Mouse (Mus musculus) heart, postnatal 14 days (tissue): ENCODE results near the gene Lgr6. TPM values are rescaled to one million over a fixed set of nuclear protein-coding genes. Genes with fewer than 3 reads are reported as not detected.
A peak's percentile ranks its signal among the peaks of the same experiment; 100 is the strongest.

ENCODE experiments used
- DNase-seq, 2 experiments: peaks; one replicate each; pipeline ENCODE4 v3.0.0; 2021 to 2022
- intact Hi-C: fragments of 180-260 bp; cut with DNase I; formaldehyde crosslinking; loops from one replicate; pipeline ENCODE4 v1.15.1; 2025
- long read RNA-seq, 2 experiments: library from polyadenylated mRNA; stranded (forward); transcript quantifications; one replicate each; pipeline ENCODE4 v2.0.0; 2021
- total RNA-seq, 2 experiments: library from RNA; stranded (reverse); gene quantifications; 2 replicates each; pipeline ENCODE4 v1.2.3; 2021

Gene Lgr6
- total RNA-seq, result 10 to 100 TPM; 14.5 to 15.5 TPM
- long read RNA-seq, experiment 1, full-length matches to known transcripts, result 4 of 22 reads
- long read RNA-seq, experiment 1, partial matches to known transcripts, result 1 of 22 reads
- long read RNA-seq, experiment 1, other reads (novel, unspliced or antisense), result 17 of 22 reads
- long read RNA-seq, experiment 2, full-length matches to known transcripts, result 8 of 43 reads
- long read RNA-seq, experiment 2, partial matches to known transcripts, result 6 of 43 reads
- long read RNA-seq, experiment 2, other reads (novel, unspliced or antisense), result 29 of 43 reads

DNA sequence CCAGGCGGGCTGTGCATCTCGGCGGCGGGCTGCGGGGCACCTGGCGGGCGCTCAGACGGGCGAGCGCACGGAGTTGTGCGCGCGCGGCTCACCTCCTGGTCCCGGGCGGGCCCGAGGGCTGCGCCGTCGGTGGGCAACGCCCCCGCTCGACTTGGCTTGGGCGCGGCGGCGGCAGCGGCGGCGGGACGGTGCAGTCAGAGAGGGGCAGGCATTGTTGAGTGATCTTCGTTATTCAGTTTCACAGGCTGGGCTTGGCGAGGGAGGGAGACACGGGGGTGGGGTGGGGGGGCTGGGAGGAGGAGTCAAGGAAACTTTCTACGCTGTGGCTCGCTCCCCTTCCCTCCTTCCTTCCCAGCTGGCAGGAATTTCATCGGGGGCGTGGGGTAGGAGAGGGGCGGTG, at the start of gene Lgr6:
Lgr6 (minus strand) TSS at position 153 of the 400 bp plus-strand sequence.
- intact Hi-C loops, result loop anchor here (5.0 kb wide), 1 partner anchor 73 kb away; no protein-coding TSS in a partner anchor
- DNase-seq, result peak; percentile 43 to 53

DNA sequence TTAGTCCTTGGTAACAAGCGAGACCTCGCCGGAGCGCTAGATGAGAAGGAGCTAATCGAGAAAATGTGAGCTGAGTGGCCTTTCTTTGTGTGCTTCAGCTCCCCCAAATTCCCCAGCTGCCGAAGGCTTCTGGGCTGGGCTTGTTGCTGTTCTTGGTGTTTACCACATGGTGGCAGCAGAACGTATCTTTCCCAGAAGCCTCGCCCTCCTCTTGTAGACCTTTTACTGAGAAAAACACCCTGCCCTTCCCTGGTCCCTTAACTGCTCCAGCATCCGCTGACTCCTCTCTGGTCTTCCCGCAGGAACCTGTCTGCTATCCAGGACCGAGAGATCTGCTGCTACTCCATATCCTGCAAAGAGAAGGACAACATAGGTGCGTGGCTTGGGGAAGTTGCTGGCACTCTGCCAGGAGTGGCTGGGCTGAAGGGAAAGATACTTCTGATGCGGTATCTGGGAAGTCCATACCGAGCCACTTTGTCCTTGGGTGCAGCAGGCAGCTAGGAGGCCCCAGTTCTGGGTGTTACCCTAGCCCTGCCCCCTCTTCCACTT, 49.4 kb upstream of the Lgr6 start:
- intact Hi-C loops, result no loop called here

DNA sequence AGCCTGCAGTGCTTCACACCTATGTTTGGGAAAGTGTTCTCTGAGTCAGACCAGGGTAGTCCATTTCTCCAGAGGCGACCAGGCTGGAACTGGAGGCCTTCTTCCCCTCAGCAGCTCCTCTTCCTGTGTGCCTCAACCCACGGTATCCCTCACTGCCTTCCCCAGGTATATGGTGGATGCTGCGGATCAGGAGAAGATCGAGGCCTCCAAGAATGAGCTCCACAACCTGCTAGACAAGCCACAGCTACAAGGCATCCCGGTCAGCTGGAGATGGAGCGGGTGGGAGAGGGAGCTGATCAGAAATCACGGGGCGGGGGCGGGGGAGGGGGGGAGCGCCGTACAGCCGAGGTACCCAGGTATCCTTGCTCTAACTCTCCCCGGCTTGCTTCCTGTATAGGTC, 48.9 kb upstream of the Lgr6 start:
- DNase-seq, result no peak
- intact Hi-C loops, result no loop called here

More for the DNA sequence above, 49.4 kb upstream of the Lgr6 start:
- peak; percentile 68 to 79 for DNase-seq

DNA sequence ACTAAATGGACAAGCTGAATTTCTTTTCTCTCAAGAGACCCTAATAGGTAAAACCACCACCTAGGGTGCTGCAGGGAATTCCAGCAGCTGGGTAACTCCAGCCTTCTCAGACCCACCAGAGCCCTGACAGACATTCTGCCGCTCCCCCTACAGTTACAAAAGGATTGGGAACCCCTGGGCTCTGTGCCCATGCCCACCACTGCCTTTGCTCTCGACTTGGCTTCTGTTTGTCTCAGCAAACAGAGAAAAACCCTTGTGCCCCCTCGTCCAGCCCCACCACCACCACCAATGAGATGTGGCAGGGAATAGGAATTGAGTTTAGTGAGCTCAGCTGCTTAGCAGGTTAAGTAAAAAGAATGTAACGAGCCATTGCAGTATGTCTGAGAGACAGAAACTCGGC, 43.9 kb upstream of the Lgr6 start:
- no peak for DNase-seq
- intact Hi-C loops, result no loop called here

DNA sequence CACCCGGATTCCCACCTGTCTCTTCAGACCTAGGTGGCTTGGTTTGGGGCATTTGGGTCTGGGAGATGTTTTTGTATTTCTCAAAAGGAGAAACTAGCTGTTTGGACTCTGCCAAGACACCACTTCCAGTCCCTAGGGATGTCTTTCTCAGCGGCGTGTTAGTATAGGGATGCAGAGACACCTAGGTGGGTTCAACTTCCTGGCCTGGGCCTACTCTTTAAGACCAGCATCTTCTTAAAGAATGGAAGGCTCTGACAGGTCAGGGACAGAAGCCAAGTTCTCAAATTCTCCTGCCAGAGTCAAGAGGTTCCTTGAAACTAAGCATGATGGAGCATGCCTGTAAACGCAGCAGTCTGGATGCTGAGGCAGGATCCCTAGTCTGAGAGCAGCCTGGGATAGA, 43.4 kb upstream of the Lgr6 start:
- intact Hi-C loops, result no loop called here
- DNase-seq, result no peak

DNA sequence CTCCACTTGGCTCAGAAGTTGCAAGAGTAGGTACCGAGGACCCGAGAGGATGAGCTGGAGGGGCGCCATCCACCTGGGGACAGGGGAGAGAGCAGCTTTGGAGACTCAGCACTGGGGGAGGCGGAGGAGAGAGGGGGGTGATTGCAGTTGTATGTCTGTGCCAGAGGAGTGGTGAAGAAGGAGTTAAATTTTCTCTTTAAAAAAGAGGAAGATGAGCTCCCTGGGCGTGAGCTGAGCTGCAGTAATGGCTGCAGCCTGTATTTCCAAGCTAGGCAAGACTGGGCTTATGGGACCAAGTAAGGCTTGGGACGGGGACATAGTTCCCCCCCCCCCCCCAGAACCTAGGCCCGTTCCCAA, 42.6 kb upstream of the Lgr6 start:
- intact Hi-C loops, result no loop called here
- no peak for DNase-seq

DNA sequence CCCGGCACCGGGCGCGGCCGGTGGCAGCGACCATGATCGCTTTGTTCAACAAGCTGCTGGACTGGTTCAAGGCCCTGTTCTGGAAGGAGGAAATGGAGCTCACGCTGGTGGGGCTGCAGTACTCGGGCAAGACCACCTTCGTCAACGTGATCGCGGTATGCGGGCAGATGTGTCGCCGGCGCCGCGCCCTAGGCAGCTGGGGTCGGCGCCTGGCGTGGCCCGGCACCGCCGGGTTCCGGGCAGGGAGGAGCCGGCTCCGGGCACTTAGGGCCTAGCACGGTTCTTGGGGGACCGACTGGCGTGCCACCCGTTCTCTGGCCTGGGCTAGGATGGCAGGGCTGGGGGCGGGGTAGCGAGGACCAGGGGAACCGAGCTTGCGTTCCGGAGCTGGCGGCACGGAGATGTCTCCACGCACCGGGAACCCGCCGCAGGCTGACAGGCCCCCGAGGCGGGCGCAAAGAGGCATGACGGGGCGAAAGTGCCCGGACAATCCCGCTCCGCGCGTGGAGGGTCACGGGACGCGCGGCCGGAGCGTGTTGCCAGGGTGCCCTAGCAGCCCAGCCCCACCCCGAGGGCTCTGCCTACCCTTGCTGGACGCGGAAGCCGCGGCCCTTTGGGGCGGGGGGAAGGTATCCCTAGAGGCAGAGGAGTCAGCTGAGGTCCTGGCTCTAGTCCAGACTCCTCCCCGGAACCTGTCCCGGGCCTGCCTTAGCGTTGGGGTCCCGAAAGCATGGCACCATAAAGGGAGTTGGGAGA, 42.0 kb upstream of the Lgr6 start:
- DNase-seq, result peak; percentile 85 to 88
- intact Hi-C loops, result no loop called here

DNA sequence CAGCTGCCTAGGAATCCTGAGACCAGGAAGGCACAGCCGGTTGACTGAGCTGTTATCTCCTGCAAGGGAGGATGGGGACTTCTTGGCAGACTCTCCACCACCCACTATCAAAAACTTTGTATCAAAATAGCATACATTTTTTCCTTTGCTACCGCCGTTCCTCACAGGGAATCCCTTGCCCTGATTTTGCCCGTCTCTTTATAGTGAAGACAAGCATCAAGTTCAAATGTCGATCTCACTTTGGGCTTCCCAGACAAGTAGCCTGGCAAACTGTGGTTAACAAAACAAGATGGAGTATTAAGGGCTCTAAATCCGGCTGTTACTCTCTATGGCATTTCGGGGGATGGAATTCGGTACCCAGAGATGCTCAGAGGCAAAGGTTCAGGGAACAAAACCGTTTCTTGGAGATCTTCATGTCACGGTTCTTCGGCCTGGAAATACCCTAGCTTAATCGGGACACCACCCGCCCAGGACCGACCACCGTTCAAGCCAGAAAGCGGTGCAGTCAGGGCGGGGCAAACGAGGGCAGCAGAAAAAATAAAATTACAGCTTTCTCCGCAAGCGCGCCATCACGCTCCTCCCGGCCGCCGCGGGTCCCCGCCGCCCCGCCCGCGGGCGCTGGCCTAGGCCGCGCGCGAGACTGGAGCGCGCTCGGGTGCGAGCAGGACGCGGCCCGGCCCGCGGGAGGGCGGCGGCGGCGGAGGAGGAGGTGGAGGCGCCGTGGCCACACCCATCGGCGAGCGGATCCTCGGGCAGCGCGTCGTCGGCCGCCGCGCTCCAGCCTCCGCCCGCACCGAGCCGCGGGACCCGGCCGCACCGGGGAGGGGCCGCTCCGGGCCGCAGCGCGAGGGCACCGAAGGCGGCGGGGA, 41.2 kb upstream of the Lgr6 start, which contains the start of gene Arl8a:
Arl8a (plus strand) TSS at position 748 of the 869 bp plus-strand sequence.
- intact Hi-C loops, result no loop called here
- DNase-seq, result peak; percentile 88 to 94

DNA sequence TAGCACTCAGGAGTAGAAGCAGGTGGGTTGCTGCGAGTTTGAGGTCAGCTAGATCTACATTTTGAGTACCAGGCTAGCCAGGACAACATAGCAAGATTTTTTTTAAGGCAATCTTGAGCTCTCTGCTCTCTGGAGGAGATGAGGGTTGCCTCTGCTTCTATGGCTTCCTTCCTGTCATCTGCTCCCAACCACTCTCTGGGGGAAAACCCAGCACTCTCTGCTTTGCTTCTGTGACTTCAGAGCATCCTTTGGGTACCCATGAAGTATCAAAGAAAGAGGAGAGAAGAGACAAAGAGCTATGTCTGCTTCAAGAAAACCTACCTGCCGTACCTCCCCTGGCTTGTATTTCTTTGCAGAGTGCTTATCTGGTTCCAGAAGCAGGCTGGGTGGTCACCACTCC, 38.9 kb upstream of the Lgr6 start:
- DNase-seq, result no peak
- intact Hi-C loops, result no loop called here

DNA sequence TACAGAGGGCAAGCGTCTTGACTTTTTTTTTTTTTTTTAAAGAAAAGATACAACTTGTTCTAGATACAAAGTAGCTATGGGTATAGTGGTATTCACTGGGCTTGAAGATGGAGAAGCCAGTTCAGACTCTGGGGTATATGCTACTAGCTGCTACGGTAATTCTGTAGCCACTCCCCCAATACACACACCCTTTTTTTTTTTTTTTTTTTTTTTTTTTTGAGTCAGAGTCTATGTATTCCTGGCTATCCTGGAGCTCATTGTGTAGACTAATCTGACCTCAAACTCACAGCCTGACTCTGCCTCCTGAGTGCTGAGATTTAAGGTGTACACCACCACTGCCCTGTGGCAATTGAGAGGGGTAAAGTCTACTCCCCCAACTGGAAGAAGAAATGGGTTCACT, 37.4 kb upstream of the Lgr6 start:
- intact Hi-C loops, result no loop called here
- DNase-seq, result no peak

DNA sequence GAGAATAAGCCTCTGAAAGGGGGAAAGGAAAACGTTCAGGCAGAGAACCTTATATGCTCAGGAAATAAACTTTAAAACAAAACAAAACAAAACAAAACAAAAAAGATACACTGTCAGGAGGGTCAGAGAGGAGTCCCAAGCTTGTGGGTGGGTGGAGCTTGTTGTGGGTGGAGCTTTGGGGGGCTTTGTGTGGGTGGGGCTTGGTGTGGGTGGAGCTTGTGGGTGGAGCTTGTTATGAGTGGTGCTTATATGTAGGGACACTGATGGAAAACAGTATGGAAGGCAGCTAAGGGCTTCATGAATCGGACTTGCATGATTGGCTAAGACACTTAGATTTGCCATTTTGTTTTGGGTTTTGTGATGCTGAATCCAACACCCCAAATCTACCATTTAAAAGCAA, 34.8 kb upstream of the Lgr6 start:
- intact Hi-C loops, result no loop called here
- no peak for DNase-seq

DNA sequence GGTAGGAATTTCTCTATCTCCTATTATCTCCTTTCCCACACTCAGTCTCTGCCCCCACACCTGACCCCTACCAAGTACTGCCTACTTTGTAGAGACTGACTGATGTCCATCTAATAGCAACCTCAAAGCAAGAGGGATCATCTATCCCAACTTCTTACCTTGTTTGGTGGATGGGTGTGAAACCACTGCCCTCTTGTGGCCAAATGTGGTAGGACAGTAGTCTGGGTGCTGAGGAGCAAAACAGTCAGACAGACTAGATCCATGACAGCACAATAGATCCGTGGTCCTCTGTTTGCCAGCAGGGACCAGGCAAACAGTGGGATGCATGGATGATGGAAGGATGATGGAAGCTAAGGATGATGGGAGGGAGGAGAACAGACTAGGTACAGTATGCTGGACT, 31.4 kb upstream of the Lgr6 start:
- intact Hi-C loops, result no loop called here
- DNase-seq, result peak; percentile 66 to 76

DNA sequence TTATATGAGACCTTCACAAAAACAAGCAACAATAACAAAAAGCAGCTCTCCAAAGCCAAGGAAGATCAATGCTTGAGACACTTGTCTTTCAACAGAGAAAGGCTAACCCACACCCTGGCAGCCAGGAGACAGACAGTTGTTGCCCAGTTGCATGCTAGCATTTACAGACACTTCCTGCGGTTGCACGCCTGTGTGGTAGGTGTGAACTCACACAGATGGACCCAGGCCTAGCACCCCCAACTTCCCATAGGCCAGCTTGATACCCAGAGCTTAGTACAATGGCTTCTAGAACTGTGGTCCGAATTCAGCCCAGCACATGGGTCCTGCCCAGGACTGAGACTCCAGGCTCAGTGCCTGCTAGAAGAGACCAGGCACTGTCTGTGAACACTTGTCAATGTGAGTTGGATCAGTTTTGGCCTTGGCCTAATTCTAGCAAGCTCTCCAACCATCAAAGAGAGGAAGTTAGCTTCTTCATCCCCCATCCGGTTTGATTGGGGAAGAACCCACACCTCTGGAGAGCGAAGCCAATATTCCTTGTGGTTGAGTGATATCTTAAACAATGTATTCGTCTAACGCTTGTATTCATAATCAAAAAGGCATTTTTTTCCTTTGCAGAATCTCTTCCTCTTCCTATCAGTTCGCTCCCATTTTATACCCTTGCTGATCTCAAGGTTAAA, 30.2 kb upstream of the Lgr6 start:
- intact Hi-C loops, result no loop called here
- no peak for DNase-seq

DNA sequence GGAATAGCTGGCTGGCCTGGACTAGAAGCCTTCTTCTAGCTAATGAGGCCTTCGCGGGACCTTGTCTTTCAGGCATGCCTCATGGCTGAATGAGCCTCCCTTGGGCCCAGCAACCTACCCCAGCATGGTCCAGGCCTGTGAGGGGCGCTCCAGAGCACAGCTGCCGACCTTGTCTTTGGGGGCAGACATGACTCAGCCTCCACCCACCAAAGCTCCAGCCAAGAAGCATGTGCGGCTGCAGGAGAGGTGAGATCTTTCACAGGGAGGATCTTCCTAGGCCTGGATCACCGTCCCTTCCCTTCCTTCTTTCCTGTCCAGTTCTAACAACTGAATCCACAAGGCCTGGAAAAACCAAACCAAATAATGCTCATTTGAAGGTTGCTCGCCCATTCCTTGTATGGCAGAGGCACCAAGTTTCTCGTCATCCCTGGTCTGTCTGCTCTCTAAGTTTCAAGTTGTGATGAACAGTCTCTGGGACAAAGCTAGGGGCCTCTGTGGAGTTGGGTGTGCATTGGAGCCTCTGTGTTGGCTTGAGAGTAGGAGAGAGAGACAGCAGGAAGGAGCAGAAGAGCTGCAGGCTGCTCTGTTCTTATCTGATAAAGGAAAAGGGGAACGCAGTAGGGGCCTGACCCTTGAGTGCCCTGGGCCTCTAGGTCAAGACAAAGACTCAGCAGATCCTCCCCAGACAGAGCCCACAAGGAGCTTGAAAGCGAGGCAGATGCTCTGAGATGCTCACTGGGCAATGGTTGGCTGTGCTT, 28.8 kb upstream of the Lgr6 start:
- DNase-seq, result no peak
- intact Hi-C loops, result no loop called here

DNA sequence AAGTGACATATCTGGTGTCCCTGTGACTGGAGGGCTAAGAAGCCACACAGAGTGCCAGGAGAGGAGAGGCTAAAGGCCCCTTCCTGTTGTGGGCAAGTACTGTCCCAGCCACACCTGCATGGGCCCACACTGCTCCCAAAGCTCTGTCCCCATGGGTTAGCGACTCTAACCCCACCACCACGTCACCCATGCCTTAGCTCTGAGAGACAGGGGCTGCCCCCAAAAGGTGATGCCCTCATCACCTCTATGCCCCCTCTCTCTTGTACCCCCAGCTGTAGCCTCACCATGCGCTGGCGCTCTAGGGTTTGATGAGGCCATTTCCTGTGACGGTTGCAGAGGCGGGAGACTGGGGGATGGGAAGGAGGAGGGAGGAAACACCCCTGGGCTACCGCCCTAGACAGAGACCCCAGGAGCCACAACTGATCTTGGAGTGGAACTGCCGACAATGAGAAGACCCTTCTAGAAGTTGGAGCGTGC, 27.9 kb upstream of the Lgr6 start:
- no peak for DNase-seq
- intact Hi-C loops, result no loop called here

DNA sequence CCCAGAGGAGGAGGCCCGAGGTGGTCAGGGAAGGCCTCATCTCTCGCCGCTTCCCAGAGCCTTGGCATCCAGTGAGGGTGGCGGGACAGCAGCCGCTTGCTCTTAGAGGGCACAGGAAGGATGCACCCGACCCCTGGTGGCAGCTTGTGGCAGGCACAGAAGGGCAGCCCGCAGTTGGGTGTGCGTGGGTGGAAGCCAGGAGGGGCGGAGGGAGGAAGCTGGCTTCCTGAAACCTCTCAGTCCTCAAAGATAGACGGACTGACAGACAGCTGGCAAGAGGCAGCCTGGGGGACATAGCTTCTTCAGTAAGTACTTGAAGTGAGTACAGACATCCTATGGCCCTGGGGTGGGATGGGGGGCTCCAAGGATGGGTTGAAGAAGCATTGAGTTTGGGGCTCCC, 27.4 kb upstream of the Lgr6 start, which contains the start of gene Ptpn7:
Ptpn7 (plus strand) TSS at position 228 of the 400 bp plus-strand sequence.
- DNase-seq, result peak; percentile 72 to 81
- intact Hi-C loops, result no loop called here

DNA sequence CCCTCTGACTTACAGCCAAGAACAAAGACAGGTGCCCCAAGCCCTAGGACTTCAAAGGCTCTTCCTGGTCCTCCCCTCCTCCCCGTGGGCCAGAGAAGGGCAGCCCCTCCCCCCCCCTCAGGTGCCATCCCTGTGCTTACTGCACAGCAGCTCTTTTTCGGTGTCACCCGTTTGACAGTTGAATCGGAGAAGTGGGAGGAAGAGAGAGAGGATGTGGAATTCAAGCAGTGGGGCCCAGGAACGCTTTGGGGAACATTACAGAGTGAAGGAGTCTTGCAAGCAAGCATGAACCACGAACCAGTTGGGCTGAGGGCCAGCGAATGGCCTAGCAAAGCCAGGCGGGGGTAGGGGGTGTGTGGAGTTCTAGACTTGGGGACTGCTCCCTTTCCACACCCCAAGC, 26.5 kb upstream of the Lgr6 start:
- no peak for DNase-seq
- intact Hi-C loops, result loop anchor here (2.0 kb wide), 1 partner anchor 19 kb away; no protein-coding TSS in a partner anchor

DNA sequence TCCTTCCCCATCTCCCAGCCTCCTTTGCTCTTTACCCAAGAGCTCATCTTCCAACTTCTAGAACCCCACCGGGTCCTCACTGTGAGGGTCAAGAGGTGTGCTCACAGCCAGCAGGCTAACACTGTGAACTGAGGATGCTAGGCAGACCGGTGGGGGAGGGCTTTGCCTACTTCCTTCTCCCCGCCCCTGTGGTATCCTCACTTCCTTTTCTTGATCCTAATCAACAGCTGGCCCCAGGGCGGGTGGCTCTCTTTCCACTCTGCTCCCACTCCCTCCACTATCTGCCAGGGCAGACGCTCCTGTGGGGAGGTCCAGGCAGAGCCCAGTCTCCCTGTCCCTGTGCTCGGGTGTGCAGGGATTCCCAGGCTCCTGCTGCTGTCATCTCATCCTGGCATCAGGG, 26.0 kb upstream of the Lgr6 start:
- intact Hi-C loops, result loop anchor here (2.0 kb wide), 1 partner anchor 18 kb away; no protein-coding TSS in a partner anchor
- DNase-seq, result no peak

DNA sequence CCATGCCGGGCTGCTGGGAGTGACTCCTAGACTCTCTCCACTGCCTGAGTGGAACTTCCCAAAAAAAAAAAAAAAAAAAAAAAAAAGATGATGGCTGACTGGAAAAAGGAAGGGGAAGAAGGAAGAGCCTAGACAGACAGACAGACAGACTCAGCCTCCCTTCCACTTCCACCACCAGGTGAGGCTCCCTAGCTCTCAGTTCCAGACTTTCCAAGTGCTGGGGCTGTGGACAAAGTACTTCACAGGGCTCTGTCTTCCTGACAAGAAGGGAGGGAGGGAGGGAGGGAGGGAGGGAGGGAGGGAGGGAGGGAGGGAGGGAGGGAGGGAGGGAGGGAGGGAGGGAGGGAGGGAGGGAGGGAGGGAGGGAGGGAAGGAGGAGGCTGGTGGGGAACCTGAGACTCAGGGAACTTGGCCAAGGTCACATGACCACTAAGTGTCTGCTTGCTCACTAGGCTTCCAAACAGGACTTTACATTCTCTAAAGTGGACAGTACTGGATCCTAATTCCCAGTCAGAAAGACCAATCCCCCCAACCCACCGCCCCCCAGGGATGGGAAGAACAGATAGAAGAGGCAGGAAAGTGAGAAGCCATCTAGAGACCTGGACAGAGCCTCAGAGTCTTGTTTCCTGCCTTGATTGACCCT, 25.4 kb upstream of the Lgr6 start:
- intact Hi-C loops, result loop anchor here (2.0 kb wide), 1 partner anchor 18 kb away; no protein-coding TSS in a partner anchor
- no peak for DNase-seq
